In genomic region chr13:67552505-67553346, GRCm38 (mm10) we compare ENCODE assay signal across 1 mouse cellular context.
TF ChIP-seq lines count a peak whose summit lies in the region.

No protein-coding gene starts in this region.

TF ChIP-seq in CH12.LX, 34 proteins besides CTCF, POLR2A, EP300 and RAD21:
- no peak for TF ChIP-seq ZC3H11A (IDR thresholded peaks at IDR 0.05; ENCODE audit: low read depth, low read length)
- TF ChIP-seq ZKSCAN1 (IDR thresholded peaks at IDR 0.05; ENCODE audit: borderline replicate concordance, low read depth, low read length): no peak
- TF ChIP-seq CHD2 (IDR thresholded peaks at IDR 0.05; ENCODE audit: low read length): no peak; the same call in 1 of the 2 replicates
- no peak for TF ChIP-seq MAX (IDR thresholded peaks at IDR 0.05; ENCODE audit: low read length)
- TF ChIP-seq MAZ (IDR thresholded peaks at IDR 0.05; ENCODE audit: low read depth, low read length): no peak
- peak; percentile 32; the same call in 1 of the 2 replicates for TF ChIP-seq MYC (IDR thresholded peaks at IDR 0.05; ENCODE audit: low read depth, low read length)
- 0 out of 2 replicates have a peak, but pooled peaks have one; percentile 16 for TF ChIP-seq IRF4 (IDR thresholded peaks at IDR 0.05; ENCODE audit: low read depth, low read length)
- peak; percentile 84; the same call in 1 of the 2 replicates for TF ChIP-seq E2F4 (IDR thresholded peaks at IDR 0.05; ENCODE audit: insufficient replicate concordance, low read depth, low read length)
- TF ChIP-seq TBP (conservative IDR thresholded peaks at IDR 0.05; ENCODE audit: low read depth, low read length): peak; percentile 69
- 0 out of 2 replicates have a peak, but pooled peaks have one; percentile 58 for TF ChIP-seq UBTF (IDR thresholded peaks at IDR 0.05; ENCODE audit: low read depth, low read length)
- TF ChIP-seq USF1 (IDR thresholded peaks at IDR 0.05; ENCODE audit: low read depth, low read length): no peak
- TF ChIP-seq MEF2A (IDR thresholded peaks at IDR 0.05; ENCODE audit: borderline replicate concordance, low read depth, low read length): 0 out of 2 replicates have a peak, but pooled peaks have one; percentile 40
- no peak for TF ChIP-seq USF2 (conservative IDR thresholded peaks at IDR 0.05; ENCODE audit: low read depth, low read length)
- TF ChIP-seq MAFK (IDR thresholded peaks at IDR 0.05; ENCODE audit: insufficient replicate concordance, low read length): no peak; the same call in 1 of the 2 replicates
- TF ChIP-seq MXI1 (IDR thresholded peaks at IDR 0.05; ENCODE audit: low read depth, low read length): peak; percentile 54; the same call in 1 of the 2 replicates
- no peak for TF ChIP-seq ZNF384 (IDR thresholded peaks at IDR 0.05; ENCODE audit: low read depth, low read length)
- no peak for TF ChIP-seq PAX5 (IDR thresholded peaks at IDR 0.05; ENCODE audit: low read length)
- peak; percentile 74 for TF ChIP-seq NELFE (IDR thresholded peaks at IDR 0.05; ENCODE audit: low read depth, low read length)
- peak; percentile 87 for TF ChIP-seq SIN3A (IDR thresholded peaks at IDR 0.05; ENCODE audit: low read length)
- no peak for TF ChIP-seq JUN (IDR thresholded peaks at IDR 0.05; ENCODE audit: insufficient read depth, low read depth, low read length)
- peak; percentile 60; the same call in 1 of the 2 replicates for TF ChIP-seq GABPA (IDR thresholded peaks at IDR 0.05; ENCODE audit: insufficient replicate concordance, low read depth, low read length)
- peak; percentile 42; the same call in 1 of the 2 replicates for TF ChIP-seq NRF1 (IDR thresholded peaks at IDR 0.05; ENCODE audit: low read depth, low read length)
- TF ChIP-seq HCFC1 (IDR thresholded peaks at IDR 0.05; ENCODE audit: low read depth, low read length): peak; percentile 97
- TF ChIP-seq CHD1 (IDR thresholded peaks at IDR 0.05; ENCODE audit: low read depth, low read length): no peak
- TF ChIP-seq ELF1 (IDR thresholded peaks at IDR 0.05; ENCODE audit: low read depth, low read length): peak; percentile 99
- no peak for TF ChIP-seq RCOR1 (conservative IDR thresholded peaks at IDR 0.05; ENCODE audit: low read depth, low read length)
- no peak for TF ChIP-seq SMC3 (IDR thresholded peaks at IDR 0.05; ENCODE audit: low read depth, low read length)
- TF ChIP-seq ETS1 (conservative IDR thresholded peaks at IDR 0.05; ENCODE audit: low read depth, low read length): no peak
- TF ChIP-seq POLR2AphosphoS2 (IDR thresholded peaks at IDR 0.05; ENCODE audit: low read depth, low read length): peak; percentile 60; the same call in 1 of the 2 replicates
- peak; percentile 80; the same call in 1 of the 2 replicates for TF ChIP-seq TCF12 (IDR thresholded peaks at IDR 0.05; ENCODE audit: low read depth, low read length)
- TF ChIP-seq BHLHE40 (IDR thresholded peaks at IDR 0.05; ENCODE audit: low read depth, low read length): peak; percentile 28; the same call in 1 of the 2 replicates
- no peak for TF ChIP-seq JUND (conservative IDR thresholded peaks at IDR 0.05; ENCODE audit: low read depth, low read length)
- TF ChIP-seq KAT2A (IDR thresholded peaks at IDR 0.05; ENCODE audit: insufficient replicate concordance, low read length): peak; percentile 96
- no peak; the same call in 1 of the 2 replicates for TF ChIP-seq ZMIZ1 (IDR thresholded peaks at IDR 0.05; ENCODE audit: low read depth, low read length)
